Comparison of ENCODE assay signal across 8 mouse cellular contexts in the genomic region with DNA sequence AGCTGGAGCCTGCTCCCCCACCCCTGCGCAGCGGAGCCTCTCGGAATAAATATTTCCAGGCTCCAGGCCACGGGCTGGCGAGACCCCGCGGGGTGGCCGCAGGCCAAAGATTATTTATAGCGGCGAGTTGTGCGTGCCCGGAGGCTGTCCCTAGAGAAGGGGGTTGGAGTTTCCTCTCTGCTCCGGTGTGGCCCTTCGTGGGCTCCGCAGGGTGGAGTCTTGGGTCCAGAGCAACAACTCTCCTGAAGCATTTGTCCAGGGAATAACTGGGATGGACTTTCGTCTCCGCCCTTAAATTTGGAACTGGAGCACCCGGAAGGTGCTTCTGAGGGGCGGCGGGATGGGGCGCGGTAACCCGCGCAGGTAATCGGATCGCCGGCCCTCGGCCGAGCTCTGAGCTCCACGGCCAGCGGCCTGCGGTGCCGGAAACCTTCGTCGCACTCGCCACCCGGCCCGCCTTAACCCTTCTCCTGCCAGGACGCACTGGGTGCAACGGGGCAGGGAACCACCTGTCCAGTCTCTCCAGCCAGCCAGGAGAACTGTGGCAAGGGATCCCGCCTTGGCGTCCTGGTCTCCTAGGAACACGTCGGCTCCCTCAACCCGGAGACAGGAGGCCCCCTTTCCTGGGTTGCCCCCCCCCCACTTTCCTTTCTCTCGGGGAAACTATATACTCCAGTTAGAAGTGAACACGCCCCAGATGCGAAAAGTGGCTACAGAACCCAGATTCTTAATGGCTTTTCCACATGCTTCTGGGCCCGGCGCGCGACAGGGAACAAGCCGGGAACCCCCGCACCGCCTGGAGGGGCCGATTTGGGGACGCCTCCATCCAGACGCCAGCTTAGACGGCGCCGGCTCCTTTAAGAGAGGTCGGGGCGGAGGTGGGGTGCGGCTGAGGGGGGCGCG. TPM values are rescaled to one million over a fixed set of nuclear protein-coding genes. Genes with fewer than 3 reads are reported as not detected.
DNase-seq lines count a peak whose midpoint lies in the region; ATAC-seq and TF ChIP-seq lines count a peak whose summit lies in the region.

No protein-coding gene starts in this region.

- no peak for TF ChIP-seq CTCF in cerebellum, adult 2 months (IDR thresholded peaks at IDR 0.05; ENCODE audit: borderline replicate concordance, insufficient read depth, low read depth, low read length)
- no peak for TF ChIP-seq CTCF in embryonic fibroblast, embryonic 13.5 days (IDR thresholded peaks at IDR 0.05; ENCODE audit: borderline replicate concordance, insufficient read depth, low read length)

- H3K4me2 ChIP-seq in heart, embryonic 14.5 days (ENCODE audit: low read length): peak overlapping the region; percentile 93
- peak overlapping the region; percentile 84 for H3K4me2 ChIP-seq in midbrain, embryonic 14.5 days (ENCODE audit: low read length)

- H3K27me3 ChIP-seq in cerebellum, adult 2 months (ENCODE audit: control insufficient read depth, insufficient read depth, low read length): peaks cover 16% of the 10 kb centered on the region; the same call in 1 of the 2 replicates
- peaks cover 92% of the 10 kb centered on the region for H3K27me3 ChIP-seq in heart, embryonic 14.5 days (ENCODE audit: control insufficient read depth, insufficient read depth, low read length)
- H3K27me3 ChIP-seq in midbrain, embryonic 14.5 days (ENCODE audit: control insufficient read depth, insufficient read depth, low read length): peaks cover 97% of the 10 kb centered on the region

- H3K9me3 ChIP-seq in heart, embryonic 14.5 days (ENCODE audit: control insufficient read depth, low read length): no peaks in the 10 kb centered on the region
- no peaks in the 10 kb centered on the region for H3K9me3 ChIP-seq in midbrain, embryonic 14.5 days (ENCODE audit: control insufficient read depth, low read length)

- no peak for TF ChIP-seq POLR2A in cerebellum, adult 2 months (IDR thresholded peaks at IDR 0.05; ENCODE audit: borderline replicate concordance, insufficient read depth, low read length)
- no peak for TF ChIP-seq POLR2A in embryonic fibroblast, embryonic 13.5 days (IDR thresholded peaks at IDR 0.05; ENCODE audit: low read depth, low read length)

- no peak overlapping the region for H3K27ac ChIP-seq in cerebellum, adult 2 months (ENCODE audit: insufficient read depth, low read length)
- no peak overlapping the region for H3K27ac ChIP-seq in embryonic fibroblast, embryonic 13.5 days (ENCODE audit: insufficient read depth, low read length)
- H3K27ac ChIP-seq in heart, embryonic 14.5 days (replicated peaks in 1 of 2; ENCODE audit: control insufficient read depth in 1 of 2, insufficient read depth in 1 of 2, low read depth in 2 of 2, low read length in 2 of 2): no peak overlapping the region
- no peak overlapping the region; the same call in 1 of the 2 replicates for H3K27ac ChIP-seq in midbrain, embryonic 14.5 days (replicated peaks; ENCODE audit: low read depth, low read length)

- H3K36me3 ChIP-seq in heart, embryonic 14.5 days (ENCODE audit: control insufficient read depth, insufficient read depth, low read length): no peaks in the 10 kb centered on the region
- H3K36me3 ChIP-seq in midbrain, embryonic 14.5 days (ENCODE audit: control insufficient read depth, insufficient read depth, low read length): no peaks in the 10 kb centered on the region

- ATAC-seq in heart, embryonic 14.5 days (ENCODE audit: insufficient number of reproducible peaks, insufficient read depth, low FRiP score, low read depth): peak; percentile 27; the same call in 1 of the 2 replicates
- ATAC-seq in midbrain, embryonic 14.5 days (ENCODE audit: low FRiP score, low TSS enrichment): no peak

- peak; percentile 18 to 64 for DNase-seq in cerebellum, postnatal 4 days (ENCODE audit: low spot score in 2 of 2)
- no peak for DNase-seq in cerebellum, adult 2 months
- DNase-seq in kidney, postnatal 10 days: peak; percentile 51
- DNase-seq in midbrain, embryonic 14.5 days: peak; percentile 67
- no peak for DNase-seq in frontal cortex, postnatal 36 days (ENCODE audit: low spot score in 2 of 2)
- no peak for DNase-seq in cerebellum, adult 8-10 months

- H3K4me1 ChIP-seq in cerebellum, adult 2 months (ENCODE audit: control insufficient read depth, insufficient read depth, low read length): peaks cover 3% of the 10 kb centered on the region; the same call in 1 of the 2 replicates
- H3K4me1 ChIP-seq in embryonic fibroblast, embryonic 13.5 days (ENCODE audit: control insufficient read depth, insufficient read depth, low read length): peaks cover 3% of the 10 kb centered on the region; the same call in 1 of the 2 replicates
- peaks cover 35 to 67% of the 10 kb centered on the region in 2 experiments for H3K4me1 ChIP-seq in heart, embryonic 14.5 days (ENCODE audit: control insufficient read depth in 2 of 2, insufficient read depth in 2 of 2, low read length in 2 of 2)
- peaks cover 53% of the 10 kb centered on the region for H3K4me1 ChIP-seq in midbrain, embryonic 14.5 days (ENCODE audit: control insufficient read depth, insufficient read depth, low read length)

- WGBS in cerebellum, adult 2 months: under 1% methylated on average over 66 of the region's 66 CpGs
- under 1% methylated on average over 66 of the region's 66 CpGs for WGBS in heart, embryonic 14.5 days
- WGBS in midbrain, embryonic 14.5 days: under 1% methylated on average over 66 of the region's 66 CpGs

- H3K4me3 ChIP-seq in cerebellum, adult 2 months (replicated peaks; ENCODE audit: insufficient read depth, low read depth, low read length): no peak overlapping the region
- H3K4me3 ChIP-seq in embryonic fibroblast, embryonic 13.5 days (ENCODE audit: insufficient read depth, low read length): peak overlapping the region; percentile 23
- H3K4me3 ChIP-seq in heart, embryonic 14.5 days (ENCODE audit: control insufficient read depth in 1 of 2, insufficient read depth in 1 of 2, low read depth in 1 of 2, low read length in 2 of 2): peak overlapping the region; percentile 42 to 54
- peak overlapping the region; percentile 43 for H3K4me3 ChIP-seq in midbrain, embryonic 14.5 days (replicated peaks; ENCODE audit: low read depth, low read length)

- peak overlapping the region; percentile 60 for H3K9ac ChIP-seq in heart, embryonic 14.5 days (ENCODE audit: low read length)
- peak overlapping the region; percentile 46; the same call in 1 of the 2 replicates for H3K9ac ChIP-seq in midbrain, embryonic 14.5 days (replicated peaks; ENCODE audit: low read length)

RNA-seq across cellular contexts. Expression of a gene that starts 8.7 kb away (rescaled TPM):
- polyA plus RNA-seq in cerebellum, adult 2 months (2012; rRNA removed): 13.6 and 14.5 TPM in 2 replicates
- polyA plus RNA-seq in embryonic fibroblast, embryonic 13.5 days (2011; ENCODE audit: insufficient read length, low read depth, missing spikeins): 6.2 and 12.0 TPM in 2 replicates
- 0.62 and 0.71 TPM in 2 replicates for polyA plus RNA-seq in heart, embryonic 14.5 days (2014; fragmentation: Nextera tagmentation; extraction: Ambion mirVana)
- polyA plus RNA-seq in midbrain, embryonic 14.5 days (2014; fragmentation: Nextera tagmentation; extraction: Ambion mirVana): 21.9 and 29.5 TPM in 2 replicates

Comparison
In these comparisons a context has a peak if more than half of its experiments do, and no peak if none do; other contexts are left out.
1. DNase-seq: peak in cerebellum, postnatal 4 days (2 of 2), kidney, postnatal 10 days (single experiment) and midbrain, embryonic 14.5 days (single experiment); none in cerebellum, adult 2 months (0 of 2), frontal cortex, postnatal 36 days (0 of 2) and cerebellum, adult 8-10 months (single experiment).